Mouse (Mus musculus) gastrocnemius, postnatal 36 days (tissue): ENCODE measurements around the gene Gm5617. TPM values are rescaled to one million over a fixed set of nuclear protein-coding genes. Genes with fewer than 3 reads are reported as not detected.

ENCODE experiments used
- DNase-seq, 2 experiments: peaks; one replicate each; pipeline ENCODE4 v3.0.0; 2022
- intact Hi-C: fragments of 180-260 bp; cut with DNase I; formaldehyde crosslinking; loops from one replicate; pipeline ENCODE4 v1.15.1; 2025
- microRNA-seq, 2 experiments: library from miRNA; unstranded; fragments of <30 nt; microRNA quantifications; one replicate each; pipeline ENCODE4 v1.2.0; 2021
- total RNA-seq, 2 experiments: library from RNA; stranded (reverse); gene quantifications; 2 replicates each; pipeline ENCODE4 v1.2.3; 2021

Gene Gm5617
- total RNA-seq, 2 experiments from 2014 or later: 9.2 to 10.1 TPM

- intact Hi-C loops: no loop called here
- DNase-seq: no peak
Measured at GRCm38 (mm10) chr9:48538044-48538645, 42.9 kb downstream of the Gm5617 start.

- intact Hi-C loops: no loop called here
- DNase-seq: no peak
Measured at GRCm38 (mm10) chr9:48538688-48539087, 43.4 kb downstream of the Gm5617 start.

Small RNA genes within 50 kb of the gene (microRNA-seq; reads per million reads assigned to microRNA genes)
- 0 reads per million in 2 experiments for gene Gm23653

Other genes starting within 250 kb of the Gm5617 start
- gene Nxpe2, start 142.0 kb upstream of the Gm5617 start, total RNA-seq: under 1 TPM; 0.18 to 0.74 TPM
- 10 to 100 TPM; 54.8 to 63.7 TPM for gene Rexo2, start 14.8 kb upstream of the Gm5617 start, total RNA-seq
- 10 to 100 TPM; 12.6 to 12.7 TPM for gene Rbm7, start 143 bp upstream of the Gm5617 start, total RNA-seq
- 1 to 10 TPM; 2.8 to 5.2 TPM for gene Nnmt, start 109.7 kb downstream of the Gm5617 start, total RNA-seq